Mouse (Mus musculus) C2C12 (cell line): ENCODE results near the gene Ank2.

Experiments used
- CEBPB ChIP-seq: IDR thresholded peaks from one replicate; pipeline ENCODE4 v1.6.1; 2011; ENCODE audit warnings: low read depth, mild to moderate bottlenecking, control low read depth, moderate library complexity
- CTCF ChIP-seq: IDR thresholded peaks from one replicate; pipeline ENCODE4 v1.5.1; 2011; ENCODE audit not compliant: control insufficient read depth, insufficient read depth, insufficient read length
- FOSL1 ChIP-seq: IDR thresholded peaks from one replicate; pipeline ENCODE4 v1.8.0; 2011; ENCODE audit warnings: mild to moderate bottlenecking, low read length; ENCODE audit not compliant: poor library complexity, insufficient read depth, severe bottlenecking
- MAX ChIP-seq: IDR thresholded peaks from one replicate; pipeline ENCODE4 v1.6.1; 2011; ENCODE audit warnings: mild to moderate bottlenecking, control low read depth
- MYOD1 ChIP-seq: IDR thresholded peaks from one replicate; pipeline ENCODE4 v1.6.1; 2011; ENCODE audit warnings: low read depth; ENCODE audit not compliant: control insufficient read depth, insufficient read length
- MYOG ChIP-seq: IDR thresholded peaks from one replicate; pipeline ENCODE4 v1.6.1; 2011; ENCODE audit not compliant: control insufficient read depth, insufficient read length; ENCODE audit errors: extremely low read depth
- USF1 ChIP-seq: IDR thresholded peaks from one replicate; pipeline ENCODE4 v1.6.1; 2011; ENCODE audit warnings: low read depth, mild to moderate bottlenecking, control low read depth, moderate library complexity

- no peak for TF ChIP-seq CTCF
- TF ChIP-seq MYOG: no peak
- no peak for TF ChIP-seq MAX
- no peak for TF ChIP-seq MYOD1
- no peak for TF ChIP-seq CEBPB
- TF ChIP-seq USF1: no peak
- TF ChIP-seq FOSL1: no peak
Observed at GRCm38 (mm10) chr3:127157706-127158105, 341.4 kb downstream of the Ank2 start.
